Mouse (Mus musculus) kidney, embryonic 15.5 days (tissue): Measurements from ENCODE around the gene Limk2. TPM values are rescaled to one million over a fixed set of nuclear protein-coding genes. Genes with fewer than 3 reads are reported as not detected.

ENCODE experiments used
- ATAC-seq: fragments of 200-750 bp; cut with Nextera tagmentation; replicated peaks from 2 replicates; pipeline ENCODE4 v1.8.0; 2017; ENCODE audit warnings: moderate TSS enrichment; ENCODE audit not compliant: low FRiP score
- H3K27ac ChIP-seq: fragments of 300-500 bp; sonication (generic); 2 replicates; pipeline ENCODE4 v1.5.1; 2015; ENCODE audit warnings: mild to moderate bottlenecking, inconsistent platforms
- H3K27me3 ChIP-seq: fragments of 300-500 bp; sonication (generic); 2 replicates; pipeline ENCODE4 v1.6.1; 2015; ENCODE audit warnings: inconsistent platforms
- H3K36me3 ChIP-seq: fragments of 300-500 bp; sonication (generic); 2 replicates; pipeline ENCODE4 v1.6.1; 2015; ENCODE audit warnings: inconsistent platforms
- H3K4me1 ChIP-seq: fragments of 300-500 bp; sonication (generic); 2 replicates; pipeline ENCODE4 v1.6.1; 2015; ENCODE audit warnings: inconsistent platforms
- H3K4me2 ChIP-seq: fragments of 300-500 bp; sonication (generic); 2 replicates; pipeline ENCODE4 v1.6.1; 2015; ENCODE audit warnings: moderate library complexity, mild to moderate bottlenecking, inconsistent platforms
- H3K4me3 ChIP-seq: fragments of 300-500 bp; sonication (generic); replicated peaks from 2 replicates; pipeline ENCODE4 v1.5.1; 2015; ENCODE audit warnings: mild to moderate bottlenecking, inconsistent platforms
- H3K9ac ChIP-seq: fragments of 300-500 bp; sonication (generic); 2 replicates; pipeline ENCODE4 v1.6.1; 2015; ENCODE audit warnings: mild to moderate bottlenecking, inconsistent platforms
- H3K9me3 ChIP-seq: fragments of 300-500 bp; sonication (generic); replicated peaks from 2 replicates; pipeline ENCODE4 v1.6.1; 2016; ENCODE audit warnings: inconsistent platforms
- WGBS: fragments of 180-500 bp; shearing (Covaris S2); methylation state at CpG from one replicate; pipeline ENCODE4 v1.1.7; 2015; ENCODE audit warnings: mixed read lengths; 5-methylcytosine and 5-hydroxymethylcytosine counted together
- polyA plus RNA-seq: library from polyadenylated mRNA; unstranded; fragments of >200 nt; fragmentation: Nextera tagmentation; extraction: Ambion mirVana; gene quantifications from 2 replicates; pipeline ENCODE4 v1.2.1, GENCODE M21; 2015

Gene Limk2
- polyA plus RNA-seq, 1 experiment from 2014 or later: 46.0 TPM

- Histone ChIP-seq H3K4me2 (no peak overlapping the region), H3K27me3 (no peaks in the 10 kb centered on the region), H3K9ac (no peak overlapping the region), H3K4me1 (no peaks in the 10 kb centered on the region), H3K27ac (no peak overlapping the region), H3K9me3 (no peaks in the 10 kb centered on the region), H3K36me3 (no peaks in the 10 kb centered on the region), H3K4me3 (no peak overlapping the region)
- no peak for ATAC-seq
Measured at GRCm38 (mm10) chr11:3441696-3442443, 32.9 kb upstream of the Limk2 start.

- no peak overlapping the region for H3K27ac ChIP-seq
- no peaks in the 10 kb centered on the region for H3K27me3 ChIP-seq
- no peaks in the 10 kb centered on the region for H3K36me3 ChIP-seq
- H3K4me2 ChIP-seq: no peak overlapping the region
- no peak overlapping the region for H3K4me3 ChIP-seq
- no peak overlapping the region for H3K9ac ChIP-seq
- no peak for ATAC-seq
- H3K4me1 ChIP-seq: no peaks in the 10 kb centered on the region
- WGBS: 97% methylated on average over 1 of the region's 1 CpGs
- H3K9me3 ChIP-seq: no peaks in the 10 kb centered on the region
Measured at GRCm38 (mm10) chr11:3437621-3438020, 28.6 kb upstream of the Limk2 start.

- H3K27me3 ChIP-seq: no peaks in the 10 kb centered on the region
- no peak for ATAC-seq
- WGBS: 73% methylated on average over 4 of the region's 4 CpGs
- H3K36me3 ChIP-seq: 0 out of 2 replicates have a peak, but pooled peaks cover 3% of the 10 kb centered on the region
- H3K4me2 ChIP-seq: no peak overlapping the region
- H3K4me3 ChIP-seq: no peak overlapping the region
- H3K4me1 ChIP-seq: no peaks in the 10 kb centered on the region
- no peak overlapping the region for H3K9ac ChIP-seq
- H3K9me3 ChIP-seq: no peaks in the 10 kb centered on the region
- H3K27ac ChIP-seq: no peak overlapping the region
Measured at GRCm38 (mm10) chr11:3433809-3434208, 24.8 kb upstream of the Limk2 start.

GRCm38 (mm10) chr11:3431976-3432603 is 23.1 kb upstream of the Limk2 start:
- WGBS: 95% methylated on average over 6 of the region's 6 CpGs
- ATAC-seq: no peak

GRCm38 (mm10) chr11:3431515-3431914 is 22.5 kb upstream of the Limk2 start:
- H3K9me3 ChIP-seq: no peaks in the 10 kb centered on the region
- WGBS: 92% methylated on average over 3 of the region's 3 CpGs
- H3K9ac ChIP-seq: no peak overlapping the region
- H3K4me3 ChIP-seq: no peak overlapping the region
- H3K27me3 ChIP-seq: no peaks in the 10 kb centered on the region
- H3K27ac ChIP-seq: no peak overlapping the region
- H3K4me1 ChIP-seq: no peaks in the 10 kb centered on the region
- H3K36me3 ChIP-seq: peaks cover 7% of the 10 kb centered on the region; the same call in 1 of the 2 replicates
- H3K4me2 ChIP-seq: no peak overlapping the region
- ATAC-seq: no peak

More at GRCm38 (mm10) chr11:3431976-3432603, 23.1 kb upstream of the Limk2 start:
- Histone ChIP-seq H3K4me3 (no peak overlapping the region), H3K4me1 (no peaks in the 10 kb centered on the region), H3K36me3 (0 out of 2 replicates have a peak, but pooled peaks cover 3% of the 10 kb centered on the region), H3K9ac (no peak overlapping the region), H3K4me2 (no peak overlapping the region), H3K27me3 (no peaks in the 10 kb centered on the region), H3K9me3 (no peaks in the 10 kb centered on the region), H3K27ac (no peak overlapping the region)

GRCm38 (mm10) chr11:3428632-3429031 is 19.6 kb upstream of the Limk2 start:
- Histone ChIP-seq H3K9ac (no peak overlapping the region), H3K36me3 (peaks cover 36% of the 10 kb centered on the region)
- 89% methylated on average over 7 of the region's 7 CpGs for WGBS

GRCm38 (mm10) chr11:3427697-3428230 is 18.8 kb upstream of the Limk2 start:
- no peaks in the 10 kb centered on the region for H3K9me3 ChIP-seq
- no peak overlapping the region for H3K27ac ChIP-seq
- no peaks in the 10 kb centered on the region for H3K4me1 ChIP-seq
- no peak overlapping the region for H3K9ac ChIP-seq
- ATAC-seq: no peak
- H3K36me3 ChIP-seq: peaks cover 44% of the 10 kb centered on the region
- 84% methylated on average over 3 of the region's 3 CpGs for WGBS
- H3K4me2 ChIP-seq: no peak overlapping the region
- no peak overlapping the region for H3K4me3 ChIP-seq
- no peaks in the 10 kb centered on the region for H3K27me3 ChIP-seq

More at GRCm38 (mm10) chr11:3428632-3429031, 19.6 kb upstream of the Limk2 start:
- H3K27me3 ChIP-seq: no peaks in the 10 kb centered on the region
- H3K4me1 ChIP-seq: no peaks in the 10 kb centered on the region
- H3K4me3 ChIP-seq: no peak overlapping the region
- ATAC-seq: no peak
- H3K9me3 ChIP-seq: no peaks in the 10 kb centered on the region
- no peak overlapping the region for H3K4me2 ChIP-seq
- H3K27ac ChIP-seq: no peak overlapping the region

GRCm38 (mm10) chr11:3422242-3422641 is 13.3 kb upstream of the Limk2 start:
- Histone ChIP-seq H3K9me3 (no peaks in the 10 kb centered on the region), H3K36me3 (peaks cover 74% of the 10 kb centered on the region), H3K27me3 (no peaks in the 10 kb centered on the region), H3K4me3 (no peak overlapping the region), H3K9ac (no peak overlapping the region), H3K4me2 (no peak overlapping the region), H3K4me1 (no peaks in the 10 kb centered on the region), H3K27ac (no peak overlapping the region)
- 76% methylated on average over 4 of the region's 4 CpGs for whole genome bisulfite sequencing
- ATAC-seq: no peak

- 51% methylated on average over 4 of the region's 4 CpGs for WGBS
Measured at GRCm38 (mm10) chr11:3418741-3419140, 9.8 kb upstream of the Limk2 start.

GRCm38 (mm10) chr11:3417795-3418194 is 8.8 kb upstream of the Limk2 start:
- Histone ChIP-seq H3K36me3 (peaks cover 64% of the 10 kb centered on the region), H3K9ac (no peak overlapping the region), H3K4me2 (no peak overlapping the region), H3K4me1 (no peaks in the 10 kb centered on the region), H3K27ac (no peak overlapping the region), H3K9me3 (no peaks in the 10 kb centered on the region), H3K27me3 (no peaks in the 10 kb centered on the region), H3K4me3 (no peak overlapping the region)
- no peak for ATAC-seq
- WGBS: 72% methylated on average over 6 of the region's 6 CpGs

More at GRCm38 (mm10) chr11:3418741-3419140, 9.8 kb upstream of the Limk2 start:
- Histone ChIP-seq H3K4me2 (no peak overlapping the region), H3K27ac (peak overlapping the region; percentile 63), H3K36me3 (peaks cover 70% of the 10 kb centered on the region), H3K4me3 (no peak overlapping the region), H3K4me1 (no peaks in the 10 kb centered on the region), H3K27me3 (no peaks in the 10 kb centered on the region), H3K9ac (no peak overlapping the region), H3K9me3 (no peaks in the 10 kb centered on the region)
- no peak for ATAC-seq

- 84% methylated on average over 3 of the region's 3 CpGs for WGBS
- H3K4me1 ChIP-seq: no peaks in the 10 kb centered on the region
- H3K9ac ChIP-seq: no peak overlapping the region
Measured at GRCm38 (mm10) chr11:3416399-3416798, 7.4 kb upstream of the Limk2 start.

GRCm38 (mm10) chr11:3412111-3412510 is 3.1 kb upstream of the Limk2 start:
- ATAC-seq: no peak
- Histone ChIP-seq H3K9ac (no peak overlapping the region), H3K36me3 (peaks cover 29% of the 10 kb centered on the region), H3K9me3 (no peaks in the 10 kb centered on the region), H3K4me3 (no peak overlapping the region), H3K27ac (no peak overlapping the region), H3K4me2 (no peak overlapping the region), H3K4me1 (peaks cover 13% of the 10 kb centered on the region), H3K27me3 (no peaks in the 10 kb centered on the region)
- 85% methylated on average over 3 of the region's 3 CpGs for WGBS

More at GRCm38 (mm10) chr11:3416399-3416798, 7.4 kb upstream of the Limk2 start:
- no peak overlapping the region for H3K27ac ChIP-seq
- no peak for ATAC-seq
- H3K4me3 ChIP-seq: no peak overlapping the region
- peaks cover 58% of the 10 kb centered on the region for H3K36me3 ChIP-seq
- no peaks in the 10 kb centered on the region for H3K27me3 ChIP-seq
- H3K4me2 ChIP-seq: no peak overlapping the region
- no peaks in the 10 kb centered on the region for H3K9me3 ChIP-seq
